Mouse (Mus musculus): ENCODE results near the gene Shpk. TPM values are rescaled to one million over a fixed set of nuclear protein-coding genes. Genes with fewer than 3 reads are reported as not detected.

The Shpk gene
- polyA plus RNA-seq, 1 experiment from 2014 or later = 3.9 TPM

DNA sequence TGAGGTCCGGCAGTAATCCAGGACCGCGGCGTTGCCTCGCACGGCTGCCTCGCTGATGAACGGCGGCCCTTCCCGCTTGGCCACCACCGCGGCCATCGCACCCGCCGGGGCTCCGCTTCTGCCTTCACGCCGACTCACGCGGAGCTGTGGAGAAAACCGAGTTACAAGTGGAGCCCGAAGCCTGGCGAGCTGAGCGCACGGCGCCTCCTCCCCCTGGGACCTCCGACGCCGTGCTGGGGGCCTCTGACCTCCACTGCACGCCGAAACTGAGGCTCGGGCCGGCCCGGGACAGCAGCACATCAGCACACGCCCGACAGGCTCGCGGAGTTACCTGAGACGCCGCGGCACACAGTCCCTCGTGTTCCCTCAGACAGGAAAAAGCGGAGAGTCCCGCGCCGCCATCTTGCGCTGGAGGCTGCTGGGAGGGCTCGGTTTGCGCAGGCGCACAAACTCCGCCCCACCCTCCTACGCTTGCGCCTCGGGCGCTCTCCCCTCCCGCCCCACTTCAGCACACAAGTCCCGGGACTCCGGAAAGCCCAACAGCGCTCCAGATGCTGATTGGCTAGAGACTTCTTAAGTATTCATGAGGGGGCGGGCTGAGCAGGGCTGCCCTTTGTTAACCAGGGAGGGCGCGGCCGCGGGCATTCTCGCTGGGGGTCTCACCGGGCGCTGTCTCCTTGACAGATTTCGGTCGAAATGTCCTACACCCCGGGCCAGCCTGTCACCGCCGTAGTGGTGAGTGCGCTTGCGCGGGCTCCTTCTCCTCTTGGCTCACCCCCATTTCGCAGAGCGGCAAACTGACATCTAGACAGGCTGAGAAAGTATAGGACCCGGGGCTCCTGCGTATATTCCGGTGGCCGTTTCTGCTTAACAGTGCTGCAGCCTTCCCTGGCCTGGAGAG is 22.4 kb upstream of the Shpk start, which contains the start of the genes Emc6 and Tax1bp3:
Emc6 (minus strand) TSS at position 430 of the 901 bp plus-strand sequence.
Tax1bp3 (plus strand) TSS at position 476 of the 901 bp plus-strand sequence.
- peak within 1 kb of the TSS; percentile 95 for H3K9ac ChIP-seq (ENCODE audit: low read depth, low read length)
- TF ChIP-seq CTCF (IDR thresholded peaks at IDR 0.05; ENCODE audit: low read depth) = 0 out of 2 replicates have a peak, but pooled peaks have one; percentile 2
- DNase-seq (ENCODE audit: low spot score) = peak; percentile 99
- H3K36me3 ChIP-seq (ENCODE audit: insufficient read depth, low read length) = peaks cover 3% of the 10 kb centered on the region; the same call in 1 of the 2 replicates
- H3K4me1 ChIP-seq (replicated peaks; ENCODE audit: insufficient read depth, low read length) = peaks cover 14% of the 10 kb centered on the region
- peak within 1 kb of the TSS; percentile 98 for H3K4me3 ChIP-seq (replicated peaks; ENCODE audit: low read depth, low read length)
- peak within 1 kb of the TSS; percentile 98 for H3K27ac ChIP-seq
- under 1% methylated on average over 79 of the region's 81 CpGs for WGBS
- H3K9me3 ChIP-seq (replicated peaks; ENCODE audit: low read length) = no peaks in the 10 kb centered on the region
- peak within 1 kb of the TSS; percentile 79 for H3K4me2 ChIP-seq (ENCODE audit: low read length)
- peak; percentile 96 for ATAC-seq (replicated peaks; ENCODE audit: low FRiP score, low read depth)
- H3K27me3 ChIP-seq (ENCODE audit: insufficient read depth, low read length) = no peaks in the 10 kb centered on the region

DNA sequence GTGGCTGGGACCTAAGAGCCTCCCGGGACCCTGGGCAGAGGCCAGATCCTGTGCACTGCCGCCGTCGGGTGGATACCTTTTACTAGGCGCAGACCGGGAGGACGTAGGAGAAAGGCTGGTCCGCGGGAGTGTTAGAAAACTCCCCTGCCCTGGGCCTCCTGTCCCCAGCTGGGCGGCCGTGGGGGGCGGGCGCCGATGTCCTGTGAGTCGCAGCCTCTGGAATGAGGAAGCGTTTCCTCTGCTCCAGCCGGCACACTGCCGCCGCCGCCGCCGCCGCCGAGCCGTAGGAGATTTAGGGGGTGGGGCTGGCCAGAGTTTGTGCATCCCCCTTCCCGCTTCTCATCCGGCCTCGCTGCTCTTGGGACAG is 21.8 kb upstream of the Shpk start:
- no peaks in the 10 kb centered on the region for H3K27me3 ChIP-seq (ENCODE audit: insufficient read depth, low read length)
- DNase-seq (ENCODE audit: low spot score) (peak; percentile 96), ATAC-seq (replicated peaks; ENCODE audit: low FRiP score, low read depth) (peak; percentile 85)
- peak overlapping the region; percentile 98 for H3K27ac ChIP-seq
- no peak for TF ChIP-seq CTCF (IDR thresholded peaks at IDR 0.05; ENCODE audit: low read depth)
- H3K9me3 ChIP-seq (replicated peaks; ENCODE audit: low read length) = no peaks in the 10 kb centered on the region
- peaks cover 3% of the 10 kb centered on the region; the same call in 1 of the 2 replicates for H3K36me3 ChIP-seq (ENCODE audit: insufficient read depth, low read length)
- peak overlapping the region; percentile 95 for H3K9ac ChIP-seq (ENCODE audit: low read depth, low read length)
- H3K4me3 ChIP-seq (replicated peaks; ENCODE audit: low read depth, low read length) = peak overlapping the region; percentile 98
- WGBS = under 1% methylated on average over 25 of the region's 28 CpGs
- peak overlapping the region; percentile 73 for H3K4me2 ChIP-seq (ENCODE audit: low read length)
- H3K4me1 ChIP-seq (replicated peaks; ENCODE audit: insufficient read depth, low read length) = peaks cover 14% of the 10 kb centered on the region

DNA sequence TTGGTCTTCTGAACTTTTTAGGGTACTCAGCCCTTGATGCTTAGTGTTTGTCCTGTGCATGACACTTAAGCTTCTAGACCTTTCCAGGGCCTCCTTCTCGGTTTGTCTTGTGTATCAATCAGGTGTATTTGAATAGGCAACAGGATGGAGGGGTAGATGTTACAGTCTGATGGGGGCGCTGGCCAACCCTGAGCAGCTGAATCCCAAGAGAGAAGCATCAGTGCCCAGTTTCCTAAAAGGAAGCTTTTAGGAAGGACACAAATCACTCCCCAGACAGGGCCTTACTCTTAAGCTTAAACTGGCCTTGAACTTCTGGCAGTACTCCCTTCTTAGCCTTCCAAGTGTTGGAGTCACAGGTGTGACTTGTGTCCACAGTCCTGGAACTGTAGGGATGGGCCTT is 21.4 kb upstream of the Shpk start:
- no peak for ATAC-seq (replicated peaks; ENCODE audit: low FRiP score, low read depth)
- Histone ChIP-seq H3K4me2 (ENCODE audit: low read length) (peak overlapping the region; percentile 73), H3K27ac (peak overlapping the region; percentile 98), H3K9ac (ENCODE audit: low read depth, low read length) (peak overlapping the region; percentile 95), H3K4me3 (replicated peaks; ENCODE audit: low read depth, low read length) (peak overlapping the region; percentile 98), H3K4me1 (replicated peaks; ENCODE audit: insufficient read depth, low read length) (peaks cover 14% of the 10 kb centered on the region), H3K27me3 (ENCODE audit: insufficient read depth, low read length) (no peaks in the 10 kb centered on the region), H3K9me3 (replicated peaks; ENCODE audit: low read length) (no peaks in the 10 kb centered on the region), H3K36me3 (ENCODE audit: insufficient read depth, low read length) (peaks cover 3% of the 10 kb centered on the region; the same call in 1 of the 2 replicates)
- peak; percentile 45 for DNase-seq (ENCODE audit: low spot score)
- WGBS = 0% methylated on average over 2 of the region's 2 CpGs
- TF ChIP-seq CTCF (IDR thresholded peaks at IDR 0.05; ENCODE audit: low read depth) = peak; percentile 34; the same call in 1 of the 2 replicates

DNA sequence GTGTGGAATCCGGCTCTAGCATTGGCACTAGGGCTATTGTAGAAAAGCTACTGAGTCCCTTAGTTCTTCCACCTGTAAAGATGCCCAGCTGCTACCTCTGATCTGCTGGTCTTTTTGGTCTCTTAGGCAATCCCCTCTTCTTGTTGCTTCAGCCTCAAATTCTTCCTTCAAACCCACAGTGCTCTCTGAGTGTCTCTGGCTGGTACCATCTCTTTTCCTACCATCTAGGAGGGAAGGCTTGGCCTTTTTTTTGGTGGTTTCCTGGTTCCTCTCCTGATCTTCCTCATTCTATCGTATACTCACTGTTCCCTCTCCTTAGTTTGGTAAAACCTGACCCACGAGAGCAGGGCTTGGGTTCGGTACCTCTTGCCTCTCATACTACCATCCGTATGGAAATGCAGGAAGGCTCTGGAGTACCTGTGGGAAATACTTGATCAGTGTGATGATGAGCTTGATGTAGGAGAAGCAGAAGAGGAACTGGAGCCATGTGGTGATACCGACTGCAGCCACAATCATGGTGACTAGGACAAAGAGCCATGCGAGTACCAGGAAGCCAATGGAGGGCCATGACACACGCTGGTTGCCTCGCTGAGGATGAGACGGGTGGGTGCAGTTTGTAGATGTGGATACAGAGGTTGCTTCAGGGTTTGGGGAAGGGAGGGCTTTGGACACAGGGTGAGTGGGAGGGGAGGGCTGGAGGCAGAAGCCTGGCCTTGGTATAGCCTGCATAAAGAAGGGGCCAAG is 13.2 kb upstream of the Shpk start:
- H3K4me2 ChIP-seq (ENCODE audit: low read length) = no peak overlapping the region
- no peaks in the 10 kb centered on the region for H3K9me3 ChIP-seq (replicated peaks; ENCODE audit: low read length)
- H3K27ac ChIP-seq = no peak overlapping the region
- no peak overlapping the region for H3K9ac ChIP-seq (ENCODE audit: low read depth, low read length)
- peaks cover 21% of the 10 kb centered on the region for H3K36me3 ChIP-seq (ENCODE audit: insufficient read depth, low read length)
- no peak for ATAC-seq (replicated peaks; ENCODE audit: low FRiP score, low read depth)
- H3K4me1 ChIP-seq (replicated peaks; ENCODE audit: insufficient read depth, low read length) = no peaks in the 10 kb centered on the region
- WGBS = 91% methylated on average over 10 of the region's 10 CpGs
- H3K27me3 ChIP-seq (ENCODE audit: insufficient read depth, low read length) = no peaks in the 10 kb centered on the region
- no peak overlapping the region for H3K4me3 ChIP-seq (replicated peaks; ENCODE audit: low read depth, low read length)
- DNase-seq (ENCODE audit: low spot score) = no peak
- TF ChIP-seq CTCF (IDR thresholded peaks at IDR 0.05; ENCODE audit: low read depth) = no peak

DNA sequence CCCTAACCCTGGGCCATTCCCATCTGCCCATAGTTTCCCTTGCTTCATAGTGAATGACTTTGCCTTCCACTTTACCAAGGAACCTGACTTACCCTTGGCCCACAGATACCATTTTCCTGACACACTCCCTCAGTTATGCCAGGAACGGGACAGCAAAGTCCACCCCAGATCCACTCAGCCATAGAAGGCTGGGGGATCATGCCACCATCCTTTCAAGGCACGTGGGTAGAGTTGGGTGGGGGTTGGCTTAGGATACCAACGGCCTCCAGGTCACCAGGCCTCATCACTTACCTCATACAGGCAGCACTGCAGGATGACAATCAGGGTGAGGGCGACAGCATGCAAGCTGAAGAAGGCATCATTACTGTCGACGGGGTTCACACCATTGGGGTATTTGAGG is 12.0 kb upstream of the Shpk start:
- no peak overlapping the region for H3K4me2 ChIP-seq (ENCODE audit: low read length)
- no peaks in the 10 kb centered on the region for H3K27me3 ChIP-seq (ENCODE audit: insufficient read depth, low read length)
- no peaks in the 10 kb centered on the region for H3K9me3 ChIP-seq (replicated peaks; ENCODE audit: low read length)
- H3K36me3 ChIP-seq (ENCODE audit: insufficient read depth, low read length) = peaks cover 26% of the 10 kb centered on the region
- 88% methylated on average over 6 of the region's 6 CpGs for WGBS
- DNase-seq (ENCODE audit: low spot score) = no peak
- H3K4me3 ChIP-seq (replicated peaks; ENCODE audit: low read depth, low read length) = no peak overlapping the region
- 0 out of 2 replicates have a peak, but pooled peaks have one; percentile 44 for ATAC-seq (replicated peaks; ENCODE audit: low FRiP score, low read depth)
- no peak for TF ChIP-seq CTCF (IDR thresholded peaks at IDR 0.05; ENCODE audit: low read depth)
- H3K9ac ChIP-seq (ENCODE audit: low read depth, low read length) = no peak overlapping the region
- H3K27ac ChIP-seq = no peak overlapping the region
- H3K4me1 ChIP-seq (replicated peaks; ENCODE audit: insufficient read depth, low read length) = no peaks in the 10 kb centered on the region

DNA sequence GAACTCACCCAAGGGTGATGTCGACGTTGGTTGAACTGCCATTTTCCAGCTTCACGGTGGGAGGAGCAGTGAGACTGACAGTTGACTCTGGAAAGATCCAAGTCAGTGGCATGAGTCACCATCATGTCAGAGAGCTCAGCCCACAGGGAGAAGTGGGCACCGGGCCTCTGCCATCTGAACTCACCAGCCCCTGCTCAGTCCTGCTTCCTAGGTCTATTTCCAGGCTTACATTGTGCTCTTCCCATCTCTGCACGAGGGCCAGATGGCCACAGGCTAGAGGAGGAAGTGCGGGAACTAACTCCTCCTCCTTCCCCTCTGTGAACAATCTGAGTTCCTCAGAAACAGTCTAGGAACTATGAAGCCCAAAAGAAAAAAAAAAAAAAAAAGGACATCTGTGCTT is 6.2 kb upstream of the Shpk start:
- no peak overlapping the region for H3K4me2 ChIP-seq (ENCODE audit: low read length)
- peaks cover 20% of the 10 kb centered on the region; the same call in 1 of the 2 replicates for H3K36me3 ChIP-seq (ENCODE audit: insufficient read depth, low read length)
- DNase-seq (ENCODE audit: low spot score) (no peak), ATAC-seq (replicated peaks; ENCODE audit: low FRiP score, low read depth) (no peak)
- no peak overlapping the region for H3K4me3 ChIP-seq (replicated peaks; ENCODE audit: low read depth, low read length)
- no peaks in the 10 kb centered on the region for H3K4me1 ChIP-seq (replicated peaks; ENCODE audit: insufficient read depth, low read length)
- H3K9ac ChIP-seq (ENCODE audit: low read depth, low read length) = no peak overlapping the region
- no peak overlapping the region for H3K27ac ChIP-seq
- no peaks in the 10 kb centered on the region for H3K9me3 ChIP-seq (replicated peaks; ENCODE audit: low read length)
- no peak for TF ChIP-seq CTCF (IDR thresholded peaks at IDR 0.05; ENCODE audit: low read depth)
- WGBS = 72% methylated on average over 6 of the region's 6 CpGs
- H3K27me3 ChIP-seq (ENCODE audit: insufficient read depth, low read length) = no peaks in the 10 kb centered on the region
